Mouse (Mus musculus) small intestine, adult 2 months (tissue): Measurements from ENCODE around the gene Pik3r3. TPM values are rescaled to one million over a fixed set of nuclear protein-coding genes. Genes with fewer than 3 reads are reported as not detected.
A peak's percentile ranks its signal among the peaks of the same experiment; 100 is the strongest.

Experiments
- H3K27ac ChIP-seq: fragments of 200-500 bp; 2 replicates; pipeline ENCODE4 v1.5.1; 2012; ENCODE audit warnings: low read depth, low read length, control low read depth, inconsistent platforms; ENCODE audit not compliant: insufficient read depth
- H3K27me3 ChIP-seq: fragments of 200-500 bp; 2 replicates; pipeline ENCODE4 v1.6.1; 2012; ENCODE audit warnings: mild to moderate bottlenecking, moderate library complexity, low read length, inconsistent platforms; ENCODE audit not compliant: control insufficient read depth, insufficient read depth
- H3K36me3 ChIP-seq: fragments of 200-500 bp; 2 replicates; pipeline ENCODE4 v1.6.1; 2012; ENCODE audit warnings: mild to moderate bottlenecking, low read length, control low read depth, inconsistent platforms; ENCODE audit not compliant: control insufficient read depth, insufficient read depth
- H3K4me1 ChIP-seq: fragments of 200-500 bp; 2 replicates; pipeline ENCODE4 v1.6.1; 2012; ENCODE audit warnings: low read length, inconsistent platforms, mixed read lengths; ENCODE audit not compliant: control insufficient read depth, insufficient read depth, insufficient read length
- H3K4me3 ChIP-seq: fragments of 200-500 bp; 2 replicates; pipeline ENCODE4 v1.5.1; 2012; ENCODE audit warnings: low read depth, mild to moderate bottlenecking, control low read depth, inconsistent platforms, low read length, moderate library complexity
- CTCF ChIP-seq: fragments of 200-500 bp; IDR thresholded peaks from 2 replicates; pipeline ENCODE4 v1.5.1; 2012; ENCODE audit warnings: low read depth, mild to moderate bottlenecking, control low read depth, inconsistent platforms, low read length, moderate library complexity, mixed read lengths; ENCODE audit not compliant: insufficient replicate concordance, insufficient read length; ENCODE audit errors: extremely low read depth
- POLR2A ChIP-seq: fragments of 200-500 bp; IDR thresholded peaks from 2 replicates; pipeline ENCODE4 v1.6.1; 2012; ENCODE audit warnings: low read depth, mild to moderate bottlenecking, control low read depth, inconsistent platforms, low read length, moderate library complexity
- WGBS: fragments of 180-500 bp; shearing (Covaris S2); methylation state at CpG from one replicate; pipeline ENCODE4 v1.1.7; 2018; 5-methylcytosine and 5-hydroxymethylcytosine counted together
- polyA plus RNA-seq: library from polyadenylated mRNA; depleted of rRNA; stranded (reverse); fragments of >200 nt; gene quantifications from 2 replicates; pipeline ENCODE4 v1.2.3, GENCODE M21; 2012; rRNA removed

The Pik3r3 gene
- polyA plus RNA-seq, result 1.8 and 2.7 TPM in 2 replicates

GRCm38 (mm10) chr4:116221140-116221851, at the start of gene Pik3r3:
Pik3r3 (plus strand) TSS chr4:116221618.
- under 1% methylated on average over 53 of the region's 53 CpGs for WGBS
- Histone ChIP-seq H3K27me3 (no peaks in the 10 kb centered on the region), H3K4me3 (peak within 1 kb of the TSS; percentile 87), H3K36me3 (no peaks in the 10 kb centered on the region), H3K27ac (peak within 1 kb of the TSS; percentile 96), H3K4me1 (no peaks in the 10 kb centered on the region)
- TF ChIP-seq CTCF (0 out of 2 replicates have a peak, but pooled peaks have one; percentile 6), POLR2A (peak; percentile 100)

- peaks cover 32% of the 10 kb centered on the region for H3K4me1 ChIP-seq
- no peaks in the 10 kb centered on the region for H3K36me3 ChIP-seq
- no peaks in the 10 kb centered on the region for H3K27me3 ChIP-seq
- TF ChIP-seq POLR2A, result no peak
- TF ChIP-seq CTCF, result no peak
- no peak within 1 kb of the TSS for H3K27ac ChIP-seq
- WGBS, result 88% methylated on average over 6 of the region's 6 CpGs
- no peak within 1 kb of the TSS for H3K4me3 ChIP-seq
Measured at GRCm38 (mm10) chr4:116173072-116173471, 48.3 kb upstream of the Pik3r3 start, which contains the start of the genes 1700042G07Rik and Gm49337. 1700042G07Rik (plus strand) TSS chr4:116173372. Gm49337 (plus strand) TSS chr4:116173384.

- no peaks in the 10 kb centered on the region for H3K36me3 ChIP-seq
- no peak overlapping the region for H3K4me3 ChIP-seq
- no peaks in the 10 kb centered on the region for H3K27me3 ChIP-seq
- peaks cover 33% of the 10 kb centered on the region for H3K4me1 ChIP-seq
- H3K27ac ChIP-seq, result no peak overlapping the region
- WGBS, result 93% methylated on average over 4 of the region's 4 CpGs
- TF ChIP-seq CTCF, result no peak
- TF ChIP-seq POLR2A, result no peak
Measured at GRCm38 (mm10) chr4:116173752-116174151, 47.7 kb upstream of the Pik3r3 start.

- Histone ChIP-seq H3K4me3 (no peak overlapping the region), H3K36me3 (no peaks in the 10 kb centered on the region), H3K4me1 (peaks cover 33% of the 10 kb centered on the region), H3K27me3 (no peaks in the 10 kb centered on the region), H3K27ac (no peak overlapping the region)
- WGBS, result 23% methylated on average over 6 of the region's 6 CpGs
- no peak for TF ChIP-seq POLR2A
- no peak for TF ChIP-seq CTCF
Measured at GRCm38 (mm10) chr4:116174466-116175116, 46.8 kb upstream of the Pik3r3 start.

- Histone ChIP-seq H3K36me3 (no peaks in the 10 kb centered on the region), H3K27ac (no peak overlapping the region), H3K27me3 (no peaks in the 10 kb centered on the region), H3K4me3 (no peak overlapping the region), H3K4me1 (peaks cover 33% of the 10 kb centered on the region)
- TF ChIP-seq POLR2A, result no peak
Measured at GRCm38 (mm10) chr4:116175136-116175535, 46.3 kb upstream of the Pik3r3 start.

- TF ChIP-seq POLR2A (no peak), CTCF (no peak)
- no peaks in the 10 kb centered on the region for H3K27me3 ChIP-seq
- WGBS, result 43% methylated on average over 7 of the region's 7 CpGs
- no peaks in the 10 kb centered on the region for H3K36me3 ChIP-seq
- H3K27ac ChIP-seq, result peak overlapping the region; percentile 43
- H3K4me1 ChIP-seq, result peaks cover 30% of the 10 kb centered on the region
- H3K4me3 ChIP-seq, result no peak overlapping the region
Measured at GRCm38 (mm10) chr4:116175711-116176542, 45.5 kb upstream of the Pik3r3 start.
